Mouse (Mus musculus) heart, embryonic 16.5 days (tissue): ENCODE measurements around the gene Zfp646. TPM values are rescaled to one million over a fixed set of nuclear protein-coding genes. Genes with fewer than 3 reads are reported as not detected.
A peak's percentile ranks its signal among the peaks of the same experiment; 100 is the strongest.

Experiments
- ATAC-seq: fragments of 200-750 bp; cut with Nextera tagmentation; replicated peaks from 2 replicates; pipeline ENCODE4 v1.8.0; 2017; ENCODE audit warnings: moderate number of reproducible peaks; ENCODE audit not compliant: insufficient read depth, low FRiP score; ENCODE audit errors: extremely low read depth
- H3K27ac ChIP-seq: fragments of 300-500 bp; sonication (generic); 2 replicates; pipeline ENCODE4 v1.5.1; 2014; ENCODE audit warnings: mild to moderate bottlenecking, low read length, control low read depth, moderate library complexity
- H3K27me3 ChIP-seq: fragments of 300-500 bp; sonication (generic); 2 replicates; pipeline ENCODE4 v1.6.1; 2014; ENCODE audit warnings: low read length, mixed read lengths; ENCODE audit not compliant: control insufficient read depth, insufficient read depth
- H3K36me3 ChIP-seq: fragments of 300-500 bp; sonication (generic); 2 replicates; pipeline ENCODE4 v1.6.1; 2014; ENCODE audit not compliant: control insufficient read depth, insufficient read depth
- H3K4me1 ChIP-seq: fragments of 300-500 bp; sonication (generic); 2 replicates; pipeline ENCODE4 v1.6.1; 2014; ENCODE audit warnings: low read length, mixed read lengths; ENCODE audit not compliant: control insufficient read depth, insufficient read depth
- H3K4me2 ChIP-seq: fragments of 300-500 bp; sonication (generic); 2 replicates; pipeline ENCODE4 v1.6.1; 2014; ENCODE audit warnings: low read depth, mild to moderate bottlenecking, control low read depth, low read length
- H3K4me3 ChIP-seq: fragments of 300-500 bp; sonication (generic); 2 replicates; pipeline ENCODE4 v1.5.1; 2014; ENCODE audit warnings: mild to moderate bottlenecking, control low read depth, low read length
- H3K9ac ChIP-seq: fragments of 300-500 bp; sonication (generic); 2 replicates; pipeline ENCODE4 v1.6.1; 2014; ENCODE audit warnings: low read length, control low read depth
- H3K9me3 ChIP-seq: fragments of 300-500 bp; sonication (generic); replicated peaks from 2 replicates; pipeline ENCODE4 v1.6.1; 2016; ENCODE audit warnings: low read length; ENCODE audit not compliant: control insufficient read depth
- WGBS: fragments of 180-500 bp; shearing (Covaris S2); extraction: QIAGEN DNeasy Blood & Tissue Kit; methylation state at CpG from one replicate; pipeline ENCODE4 v1.1.7; 2014; 5-methylcytosine and 5-hydroxymethylcytosine counted together
- polyA plus RNA-seq: library from polyadenylated mRNA; unstranded; fragments of >200 nt; fragmentation: Nextera tagmentation; extraction: Ambion mirVana; gene quantifications from 2 replicates; pipeline ENCODE4 v1.2.1, GENCODE M21; 2015

The Zfp646 gene
- polyA plus RNA-seq, 1 experiment from 2014 or later = 6.8 TPM

DNA sequence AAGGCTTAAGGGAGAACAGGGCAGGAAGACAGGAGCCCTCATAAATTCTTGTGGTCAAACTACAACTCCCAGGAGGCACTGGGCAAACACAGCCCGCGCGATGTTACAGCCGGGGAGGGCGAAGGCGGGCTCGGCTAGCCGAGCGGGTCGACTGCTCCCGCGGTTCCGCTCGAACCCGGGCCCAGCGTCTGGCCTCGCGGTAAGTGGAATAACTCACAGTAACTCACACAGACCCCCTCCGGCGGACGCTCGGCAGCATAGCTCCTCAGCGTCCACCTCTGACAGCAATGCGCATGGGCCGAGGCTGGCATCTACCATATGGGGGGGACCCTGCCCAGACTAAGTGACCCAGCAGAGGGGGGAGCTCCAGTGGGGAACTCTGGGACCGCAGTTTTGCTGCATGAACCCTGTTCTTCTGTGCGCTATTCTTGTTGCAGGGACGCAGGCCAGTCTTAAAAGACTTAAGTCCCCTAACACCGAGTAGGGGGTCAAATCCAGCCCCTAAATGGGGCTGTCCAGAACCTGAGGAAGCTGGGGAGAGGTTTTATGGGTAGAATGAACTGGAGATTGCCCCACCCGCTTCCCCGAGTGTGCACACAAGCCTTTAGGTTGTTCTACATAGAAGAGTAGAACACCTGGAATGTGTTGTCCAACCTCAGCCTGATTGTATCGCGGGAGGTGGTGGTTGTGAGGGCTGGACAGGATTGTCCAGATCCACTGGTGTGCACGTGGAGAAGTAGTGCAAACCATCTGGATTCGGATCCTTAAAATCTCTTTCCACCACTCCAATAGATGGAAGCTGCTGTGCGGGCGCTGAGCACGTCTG lies 28.2 kb downstream of the Zfp646 start, which contains the start of gene Bckdk:
TSS of gene Bckdk (plus strand) at position 112 of the 826 bp plus-strand sequence.
- H3K36me3 ChIP-seq = peaks cover 41% of the 10 kb centered on the region
- peaks cover 8% of the 10 kb centered on the region for H3K4me1 ChIP-seq
- ATAC-seq = peak; percentile 90
- peak within 1 kb of the TSS; percentile 84 for H3K27ac ChIP-seq
- H3K9me3 ChIP-seq = no peaks in the 10 kb centered on the region
- peak within 1 kb of the TSS; percentile 91 for H3K4me3 ChIP-seq
- H3K27me3 ChIP-seq = no peaks in the 10 kb centered on the region
- WGBS = 5% methylated on average over 38 of the region's 38 CpGs
- peak within 1 kb of the TSS; percentile 73 for H3K4me2 ChIP-seq
- peak within 1 kb of the TSS; percentile 95 for H3K9ac ChIP-seq

DNA sequence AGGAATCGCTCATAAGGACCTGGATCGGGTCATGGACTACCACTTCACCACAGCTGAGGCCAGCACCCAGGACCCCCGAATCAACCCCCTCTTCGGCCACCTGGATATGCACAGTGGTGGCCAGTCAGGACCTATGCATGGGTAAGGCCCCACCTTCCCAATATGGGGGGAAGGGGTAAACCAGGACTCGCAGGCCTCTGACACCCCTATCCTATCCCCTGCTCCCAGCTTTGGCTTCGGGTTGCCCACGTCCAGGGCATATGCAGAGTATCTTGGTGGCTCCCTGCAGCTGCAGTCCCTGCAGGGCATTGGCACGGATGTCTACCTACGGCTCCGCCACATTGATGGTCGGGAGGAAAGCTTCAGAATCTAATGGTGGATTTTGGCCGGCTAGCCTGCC lies 31.9 kb downstream of the Zfp646 start:
- H3K27ac ChIP-seq = no peak overlapping the region
- H3K4me2 ChIP-seq = no peak overlapping the region
- H3K4me1 ChIP-seq = peaks cover 12% of the 10 kb centered on the region
- H3K36me3 ChIP-seq = peaks cover 50% of the 10 kb centered on the region
- WGBS = 94% methylated on average over 12 of the region's 12 CpGs
- H3K27me3 ChIP-seq = no peaks in the 10 kb centered on the region
- no peaks in the 10 kb centered on the region for H3K9me3 ChIP-seq
- ATAC-seq = no peak
- H3K4me3 ChIP-seq = no peak overlapping the region
- no peak overlapping the region for H3K9ac ChIP-seq

DNA sequence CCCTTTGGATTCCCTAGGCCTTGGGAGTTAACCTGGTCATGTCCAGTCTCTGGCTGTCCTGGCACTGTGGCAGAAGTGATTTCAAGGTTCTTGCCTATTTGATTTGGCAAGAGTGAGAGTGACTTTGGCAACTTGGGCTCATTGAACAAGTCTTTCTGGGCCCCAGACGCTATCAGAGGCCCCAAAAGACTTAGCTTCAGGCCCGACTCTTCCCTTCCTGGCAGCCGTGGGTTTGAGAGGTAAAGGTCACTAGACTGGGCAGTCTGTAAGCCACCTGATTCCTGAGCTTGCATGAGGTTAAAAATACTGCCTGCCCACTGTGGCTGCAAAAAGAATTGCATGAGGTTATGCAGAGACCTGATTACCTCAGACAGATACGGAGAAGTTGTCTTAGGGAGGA lies 32.6 kb downstream of the Zfp646 start:
- Histone ChIP-seq H3K4me2 (no peak overlapping the region), H3K27me3 (no peaks in the 10 kb centered on the region), H3K9me3 (no peaks in the 10 kb centered on the region), H3K27ac (no peak overlapping the region), H3K9ac (no peak overlapping the region), H3K4me3 (no peak overlapping the region), H3K4me1 (peaks cover 16% of the 10 kb centered on the region), H3K36me3 (peaks cover 50% of the 10 kb centered on the region)
- ATAC-seq = no peak
- 87% methylated on average over 4 of the region's 4 CpGs for WGBS

DNA sequence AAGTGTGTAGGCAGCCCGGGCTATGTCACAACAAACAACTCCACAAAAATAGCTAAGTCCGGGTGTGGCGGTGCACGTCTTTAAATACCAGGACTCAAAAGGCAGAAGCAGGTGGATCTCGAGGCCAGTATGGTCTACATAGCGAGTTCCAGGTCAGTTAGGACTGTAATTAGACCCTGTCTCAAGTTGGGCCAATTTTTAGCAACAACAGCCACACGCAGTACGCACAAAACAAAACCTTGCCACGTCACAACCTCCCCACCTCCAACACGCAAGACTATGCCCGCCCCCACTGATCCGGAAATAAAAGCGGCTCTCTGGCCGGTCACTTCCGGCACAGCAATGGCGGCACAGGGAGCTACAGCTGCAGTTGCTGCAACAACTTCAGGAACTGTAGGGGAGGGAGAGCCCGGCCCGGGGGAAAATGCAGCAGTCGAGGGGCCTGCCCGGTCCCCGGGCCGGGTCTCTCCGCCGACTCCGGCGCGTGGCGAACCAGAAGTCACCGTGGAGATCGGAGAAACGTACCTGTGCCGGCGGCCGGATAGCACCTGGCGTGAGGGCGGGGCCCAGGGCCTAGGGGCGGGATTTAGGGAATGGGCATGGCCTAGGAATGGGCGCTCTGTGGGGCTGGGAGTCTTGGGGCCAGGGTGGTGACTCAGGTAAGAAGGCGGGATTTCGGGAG lies 36.3 kb downstream of the Zfp646 start, which contains the start of gene Kat8:
TSS of gene Kat8 (plus strand) at position 327 of the 682 bp plus-strand sequence.
- 1% methylated on average over 40 of the region's 40 CpGs for WGBS
- Histone ChIP-seq H3K4me1 (peaks cover 7% of the 10 kb centered on the region), H3K27me3 (no peaks in the 10 kb centered on the region), H3K9me3 (no peaks in the 10 kb centered on the region), H3K27ac (peak within 1 kb of the TSS; percentile 83), H3K36me3 (peaks cover 36% of the 10 kb centered on the region), H3K4me2 (peak within 1 kb of the TSS; percentile 74), H3K4me3 (peak within 1 kb of the TSS; percentile 94), H3K9ac (peak within 1 kb of the TSS; percentile 91)
- ATAC-seq = peak; percentile 93

DNA sequence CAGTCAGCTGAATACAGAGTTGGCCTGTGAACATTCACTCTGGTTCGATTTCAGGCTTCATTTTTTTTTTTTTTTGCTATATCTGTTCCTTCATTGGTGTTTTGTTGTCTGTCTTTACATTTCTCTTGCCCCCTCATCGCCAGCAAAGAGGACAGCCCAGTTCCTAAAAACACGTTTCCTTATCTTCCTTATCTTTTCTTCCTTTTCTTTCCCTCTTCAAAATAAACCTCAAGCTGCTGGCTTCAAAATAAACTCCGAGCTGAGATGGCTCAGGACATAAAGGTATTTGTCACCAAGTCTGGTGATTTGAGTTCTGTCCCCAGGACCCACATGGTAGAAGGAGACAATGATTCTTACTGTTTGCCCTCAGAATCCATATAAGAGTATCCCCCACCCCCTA lies 36.9 kb downstream of the Zfp646 start:
- Histone ChIP-seq H3K36me3 (peaks cover 34% of the 10 kb centered on the region), H3K4me2 (peak overlapping the region; percentile 74), H3K9ac (peak overlapping the region; percentile 91), H3K4me3 (peak overlapping the region; percentile 94), H3K27me3 (no peaks in the 10 kb centered on the region), H3K9me3 (no peaks in the 10 kb centered on the region), H3K4me1 (peaks cover 7% of the 10 kb centered on the region), H3K27ac (no peak overlapping the region; the same call in 1 of the 2 replicates)
- 13% methylated on average over 4 of the region's 4 CpGs for WGBS
- ATAC-seq = no peak

DNA sequence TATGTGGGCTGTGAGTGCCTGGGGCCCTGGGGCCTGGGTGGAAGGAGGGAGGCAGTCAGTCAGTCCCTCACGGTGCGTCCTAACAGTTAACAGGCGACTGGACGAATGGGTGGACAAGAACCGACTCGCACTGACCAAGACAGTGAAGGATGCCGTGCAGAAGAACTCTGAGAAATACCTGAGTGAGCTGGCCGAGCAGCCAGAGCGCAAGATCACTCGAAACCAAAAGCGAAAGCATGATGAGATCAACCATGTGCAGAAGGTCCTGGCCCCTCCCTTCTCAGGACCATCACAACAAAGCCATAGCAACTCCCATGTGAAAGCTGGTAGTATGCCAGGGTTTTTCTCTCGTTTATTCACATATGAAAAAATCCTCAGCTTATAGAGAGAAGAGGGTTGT lies 39.3 kb downstream of the Zfp646 start:
- 90% methylated on average over 12 of the region's 12 CpGs for WGBS
- ATAC-seq = no peak

DNA sequence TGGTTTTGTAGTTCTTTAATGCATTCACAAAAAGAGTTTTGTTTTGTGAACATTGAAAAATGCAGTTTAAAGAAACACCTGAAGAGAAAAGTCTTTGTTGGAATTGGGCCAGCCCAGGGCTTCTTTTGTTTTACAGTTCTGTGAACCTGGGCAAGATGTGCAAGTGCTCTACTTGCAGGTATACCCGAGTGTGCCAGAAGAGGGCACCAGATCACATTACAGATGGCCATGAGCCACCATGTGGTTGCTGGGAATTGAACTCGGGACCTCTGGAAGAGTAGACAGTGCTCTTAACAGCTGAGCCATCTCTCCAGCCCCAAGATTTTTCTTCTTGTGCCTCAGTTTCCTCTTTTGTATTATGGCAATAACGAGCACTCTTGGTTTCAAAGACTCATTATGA lies 42.2 kb downstream of the Zfp646 start:
- Histone ChIP-seq H3K27me3 (no peaks in the 10 kb centered on the region), H3K9me3 (no peaks in the 10 kb centered on the region), H3K4me3 (no peak overlapping the region), H3K36me3 (peaks cover 12% of the 10 kb centered on the region), H3K4me1 (peaks cover 1% of the 10 kb centered on the region), H3K4me2 (no peak overlapping the region), H3K27ac (no peak overlapping the region), H3K9ac (no peak overlapping the region)
- WGBS = 55% methylated on average over 3 of the region's 3 CpGs
- ATAC-seq = no peak

More for the DNA sequence above, 39.3 kb downstream of the Zfp646 start:
- Histone ChIP-seq H3K27me3 (no peaks in the 10 kb centered on the region), H3K9ac (no peak overlapping the region), H3K4me3 (no peak overlapping the region), H3K27ac (no peak overlapping the region), H3K4me1 (peaks cover 7% of the 10 kb centered on the region), H3K4me2 (no peak overlapping the region), H3K9me3 (no peaks in the 10 kb centered on the region), H3K36me3 (peaks cover 12% of the 10 kb centered on the region)

DNA sequence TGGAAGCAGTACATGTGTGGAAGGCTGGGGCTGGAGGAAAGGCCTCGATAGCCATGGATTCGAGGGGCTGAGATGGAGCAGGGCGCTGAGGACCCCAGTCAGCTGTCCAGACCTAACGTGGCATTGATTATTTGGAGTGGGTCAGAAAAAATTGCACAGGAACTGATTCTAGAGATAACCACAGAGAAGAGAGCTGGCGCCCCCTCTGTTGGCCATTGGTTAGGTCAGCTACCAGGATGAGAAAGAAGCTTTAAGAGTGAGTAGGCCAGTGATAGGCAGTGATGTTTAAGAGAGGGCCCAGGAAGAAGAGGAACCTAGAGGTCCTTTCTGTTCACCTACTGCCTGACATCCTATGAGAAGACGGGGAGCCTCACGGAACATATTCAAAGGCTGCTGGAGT lies 43.3 kb downstream of the Zfp646 start:
- Histone ChIP-seq H3K9me3 (no peaks in the 10 kb centered on the region), H3K27me3 (no peaks in the 10 kb centered on the region), H3K4me3 (no peak overlapping the region), H3K4me2 (no peak overlapping the region), H3K36me3 (peaks cover 12% of the 10 kb centered on the region), H3K27ac (no peak overlapping the region), H3K9ac (no peak overlapping the region), H3K4me1 (no peaks in the 10 kb centered on the region)
- no peak for ATAC-seq
- WGBS = 74% methylated on average over 7 of the region's 7 CpGs

DNA sequence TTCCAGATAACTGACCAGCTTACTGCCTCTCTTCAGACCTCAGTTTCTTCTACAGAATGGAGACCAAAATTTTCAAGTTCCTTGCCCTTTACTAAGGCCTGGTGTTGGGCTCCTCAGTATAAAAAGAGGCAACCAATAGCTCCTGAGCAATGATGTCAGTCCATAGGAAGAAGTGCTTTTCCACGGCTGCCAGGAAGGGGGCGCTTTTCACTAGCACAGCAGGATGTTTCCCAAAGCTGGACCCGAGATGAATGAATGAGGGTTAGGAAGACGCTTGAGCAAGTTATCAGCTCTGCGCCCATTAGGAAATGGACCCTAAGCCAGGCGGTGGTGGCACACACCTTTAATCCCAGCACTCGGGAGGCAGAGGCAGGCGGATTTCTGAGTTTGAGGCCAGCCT lies 45.5 kb downstream of the Zfp646 start:
- WGBS = 66% methylated on average over 8 of the region's 8 CpGs
- H3K27ac ChIP-seq = no peak overlapping the region
- no peak overlapping the region for H3K4me3 ChIP-seq
- no peak overlapping the region for H3K4me2 ChIP-seq
- H3K4me1 ChIP-seq = no peaks in the 10 kb centered on the region
- no peaks in the 10 kb centered on the region for H3K27me3 ChIP-seq
- H3K9me3 ChIP-seq = no peaks in the 10 kb centered on the region
- peaks cover 11% of the 10 kb centered on the region for H3K36me3 ChIP-seq
- no peak for ATAC-seq
- H3K9ac ChIP-seq = no peak overlapping the region
